Mouse (Mus musculus) spleen, postnatal 4 days (tissue): ENCODE results near the gene Ntpcr.
A peak's percentile ranks its signal among the peaks of the same experiment; 100 is the strongest.

Experiments used
- DNase-seq, 2 experiments: peaks; one replicate each; pipeline ENCODE4 v3.0.0; 2022; ENCODE audit warnings: low spot score in 2 of 2

Gene Ntpcr

GRCm38 (mm10) chr8:125729746-125730145 is at the start of gene Ntpcr:
TSS of gene Ntpcr (plus strand) at chr8:125729963.
- DNase-seq, result no peak

- no peak for DNase-seq
Observed at GRCm38 (mm10) chr8:125680851-125681408, 48.8 kb upstream of the Ntpcr start.

- DNase-seq, result no peak
Observed at GRCm38 (mm10) chr8:125685216-125685760, 44.5 kb upstream of the Ntpcr start.

GRCm38 (mm10) chr8:125686221-125686865 is 43.4 kb upstream of the Ntpcr start:
- DNase-seq, result no peak

GRCm38 (mm10) chr8:125690166-125690915 is 39.4 kb upstream of the Ntpcr start:
- no peak for DNase-seq

- no peak for DNase-seq
Observed at GRCm38 (mm10) chr8:125690961-125691360, 38.8 kb upstream of the Ntpcr start.

GRCm38 (mm10) chr8:125692447-125692846 is 37.3 kb upstream of the Ntpcr start:
- no peak for DNase-seq

GRCm38 (mm10) chr8:125693197-125693596 is 36.6 kb upstream of the Ntpcr start:
- no peak for DNase-seq

GRCm38 (mm10) chr8:125695951-125696350 is 33.8 kb upstream of the Ntpcr start:
- no peak for DNase-seq

- DNase-seq, result no peak
Observed at GRCm38 (mm10) chr8:125699391-125700025, 30.3 kb upstream of the Ntpcr start.

GRCm38 (mm10) chr8:125700407-125700806 is 29.4 kb upstream of the Ntpcr start:
- DNase-seq, result no peak

GRCm38 (mm10) chr8:125702868-125703473 is 26.8 kb upstream of the Ntpcr start:
- no peak for DNase-seq

- DNase-seq, result no peak
Observed at GRCm38 (mm10) chr8:125704434-125704833, 25.3 kb upstream of the Ntpcr start.

- no peak for DNase-seq
Observed at GRCm38 (mm10) chr8:125705816-125706215, 23.9 kb upstream of the Ntpcr start.

- no peak for DNase-seq
Observed at GRCm38 (mm10) chr8:125709171-125709570, 20.6 kb upstream of the Ntpcr start.

- DNase-seq, result peak in 1 of 2 experiments; percentile 27
Observed at GRCm38 (mm10) chr8:125711514-125711913, 18.2 kb upstream of the Ntpcr start.

GRCm38 (mm10) chr8:125716211-125716610 is 13.6 kb upstream of the Ntpcr start:
- no peak for DNase-seq

GRCm38 (mm10) chr8:125716613-125717012 is 13.2 kb upstream of the Ntpcr start:
- DNase-seq, result no peak

GRCm38 (mm10) chr8:125718914-125719313 is 10.8 kb upstream of the Ntpcr start:
- DNase-seq, result no peak

GRCm38 (mm10) chr8:125722675-125723074 is 7.1 kb upstream of the Ntpcr start:
- DNase-seq, result no peak

- no peak for DNase-seq
Observed at GRCm38 (mm10) chr8:125723437-125723836, 6.3 kb upstream of the Ntpcr start.
